Mouse (Mus musculus): Measurements from ENCODE around the gene Hist1h1a.

- TF ChIP-seq CTCF (IDR thresholded peaks at IDR 0.05; ENCODE audit: insufficient read depth, low read depth, low read length) (no peak), POLR2A (IDR thresholded peaks at IDR 0.05; ENCODE audit: insufficient read depth, low read depth, low read length) (no peak)
Measured at GRCm38 (mm10) chr13:23764324-23765171, 1.1 kb downstream of the Hist1h1a start.

Measured in olfactory bulb, adult 2 months (tissue).